Mouse (Mus musculus) megakaryocyte, embryonic 14.5 days (primary cell): Measurements from ENCODE around the gene Mrpl27.

ENCODE experiments used
- FLI1 ChIP-seq: IDR thresholded peaks from 2 replicates; pipeline ENCODE4 v1.6.1; 2012; ENCODE audit warnings: low read length, inconsistent platforms, mixed read lengths
- GATA1 ChIP-seq: IDR thresholded peaks from 3 replicates; pipeline ENCODE4 v1.6.1; 2012; ENCODE audit warnings: mixed read lengths, low read length, inconsistent platforms, borderline replicate concordance

GRCm38 (mm10) chr11:94617646-94618045 lies 35.9 kb upstream of the Mrpl27 start:
- TF ChIP-seq GATA1 (no peak), FLI1 (no peak)
